Mouse (Mus musculus): ENCODE results near the gene Adgre5.

The Adgre5 gene

GRCm38 (mm10) chr8:83754149-83754548 is 13.0 kb upstream of the Adgre5 start:
- no peak for DNase-seq (ENCODE audit: low spot score in 2 of 2)

GRCm38 (mm10) chr8:83749265-83749664 is 8.1 kb upstream of the Adgre5 start:
- no peak for DNase-seq (ENCODE audit: low spot score in 2 of 2)

- DNase-seq (ENCODE audit: low spot score in 2 of 2): peak in 1 of 2 experiments; percentile 28
Observed at GRCm38 (mm10) chr8:83748708-83749107, 7.6 kb upstream of the Adgre5 start.

DNA sequence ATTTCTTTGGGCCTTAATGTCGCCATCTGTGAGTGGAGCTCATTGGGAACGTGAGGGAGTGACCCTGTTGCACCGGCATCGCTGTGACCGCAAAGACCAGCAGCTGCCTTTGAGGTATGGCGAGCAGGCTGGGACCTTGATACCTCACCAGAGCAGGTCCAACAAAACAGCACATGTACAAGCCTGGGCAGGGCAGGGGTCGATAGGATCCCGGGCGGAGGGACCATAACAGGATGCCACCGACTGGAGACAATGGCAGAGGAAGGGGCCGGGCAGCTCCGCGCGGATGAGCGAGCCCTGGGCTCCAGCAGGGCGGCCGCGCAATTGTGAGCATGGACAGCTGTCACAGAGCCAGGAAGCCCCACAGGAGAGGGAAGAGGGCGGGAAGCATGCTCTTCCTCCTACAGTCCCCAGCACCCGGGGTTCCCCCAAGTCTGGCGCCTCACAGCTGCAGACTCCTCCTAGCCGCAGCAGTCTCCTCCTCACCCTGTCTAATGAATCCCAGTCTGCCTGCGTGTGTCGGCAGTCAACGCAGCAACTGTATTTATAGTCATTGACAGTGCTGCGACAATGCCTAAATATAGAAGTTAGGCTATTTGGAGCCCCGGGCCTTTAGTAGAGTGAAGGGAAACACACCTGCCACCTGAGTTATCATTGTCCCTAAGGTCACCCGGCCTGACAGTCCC is 6.7 kb upstream of the Adgre5 start:
- peak in 1 of 2 experiments; percentile 47 for DNase-seq (ENCODE audit: low spot score in 2 of 2)

GRCm38 (mm10) chr8:83744070-83744469 is 2.9 kb upstream of the Adgre5 start:
- DNase-seq (ENCODE audit: low spot score in 2 of 2): no peak

DNA sequence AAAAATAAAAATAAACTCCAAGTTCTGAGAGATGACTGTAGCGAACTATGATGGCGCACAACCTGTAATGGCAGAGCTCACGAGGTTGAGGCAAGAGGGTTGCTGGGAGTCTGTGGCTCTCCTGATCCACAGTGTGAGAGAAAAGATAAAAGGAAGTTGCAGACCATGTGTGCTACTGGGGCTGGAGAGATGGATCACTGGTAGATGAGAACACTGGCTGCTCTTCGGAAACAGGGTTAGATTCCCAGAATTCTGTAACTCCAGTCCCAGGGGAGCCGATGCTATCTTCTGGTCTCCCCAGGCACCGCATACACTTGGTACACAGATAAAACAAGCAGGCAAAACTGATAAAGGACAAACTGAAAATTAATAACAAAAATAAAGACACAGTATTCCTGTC is 1.8 kb upstream of the Adgre5 start:
- DNase-seq (ENCODE audit: low spot score in 2 of 2): no peak

DNA sequence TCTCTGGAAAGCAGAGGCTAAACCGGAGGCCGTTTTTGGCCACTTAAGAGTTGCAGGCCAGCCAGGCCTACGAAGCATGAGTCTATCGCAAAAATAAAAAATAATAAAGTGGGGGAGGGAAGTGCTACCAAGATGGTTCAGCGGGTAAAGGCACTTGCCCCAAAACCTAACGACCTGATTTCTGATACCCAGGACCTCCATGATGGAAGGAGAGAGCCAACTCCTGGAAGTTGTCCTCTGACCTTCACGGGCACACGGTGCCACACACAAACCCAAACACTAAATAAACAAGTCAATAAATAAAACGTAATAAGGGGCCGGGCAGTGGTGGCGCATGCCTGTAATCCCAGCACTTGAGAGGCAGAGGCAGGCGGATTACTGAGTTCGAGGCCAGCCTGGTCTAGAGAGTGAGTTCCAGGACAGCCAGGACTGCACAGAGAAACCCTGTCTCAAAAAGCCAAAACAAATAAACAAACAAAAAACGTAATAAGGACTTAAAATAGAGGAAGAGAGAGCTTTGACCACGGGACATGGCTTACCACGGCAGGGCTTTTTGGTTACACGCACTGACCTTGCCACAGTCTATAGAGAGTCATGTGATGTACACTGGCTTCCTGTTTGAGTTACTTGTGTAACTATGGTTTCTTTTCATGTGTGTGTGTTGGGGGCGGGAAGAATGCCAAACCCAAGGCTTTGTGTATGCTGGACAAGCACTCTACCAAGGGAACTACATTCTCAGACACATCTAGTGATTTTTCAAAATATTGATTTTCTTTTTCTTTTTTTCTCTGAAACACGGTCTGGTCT is 926 bp upstream of the Adgre5 start:
- no peak for DNase-seq (ENCODE audit: low spot score in 2 of 2)

DNA sequence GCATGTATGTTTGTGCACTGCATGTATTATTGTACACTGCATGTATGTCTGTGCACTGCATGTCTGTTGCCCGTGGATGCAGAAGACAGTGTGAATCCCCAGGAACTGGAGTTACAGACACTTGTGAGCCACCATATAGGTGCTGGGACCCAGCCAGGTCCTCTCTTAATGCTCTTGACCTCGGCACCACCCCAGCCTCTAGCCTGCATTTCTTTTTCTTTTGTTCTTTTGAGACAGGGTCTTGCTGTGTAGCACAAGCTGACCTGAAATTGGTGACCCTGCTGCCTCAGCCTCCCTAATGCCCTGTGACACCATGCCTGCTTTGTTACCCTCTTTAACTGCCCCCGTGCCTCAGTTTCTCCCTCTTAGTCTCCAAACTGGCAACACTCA is 545 bp downstream of the Adgre5 start:
- DNase-seq (ENCODE audit: low spot score in 2 of 2): no peak

GRCm38 (mm10) chr8:83739711-83740468 is 1.2 kb downstream of the Adgre5 start:
- no peak for DNase-seq (ENCODE audit: low spot score in 2 of 2)

GRCm38 (mm10) chr8:83738949-83739710 is 2.0 kb downstream of the Adgre5 start:
- no peak for DNase-seq (ENCODE audit: low spot score in 2 of 2)

GRCm38 (mm10) chr8:83737852-83738562 is 3.1 kb downstream of the Adgre5 start:
- DNase-seq (ENCODE audit: low spot score in 2 of 2): peak in 1 of 2 experiments; percentile 54

DNA sequence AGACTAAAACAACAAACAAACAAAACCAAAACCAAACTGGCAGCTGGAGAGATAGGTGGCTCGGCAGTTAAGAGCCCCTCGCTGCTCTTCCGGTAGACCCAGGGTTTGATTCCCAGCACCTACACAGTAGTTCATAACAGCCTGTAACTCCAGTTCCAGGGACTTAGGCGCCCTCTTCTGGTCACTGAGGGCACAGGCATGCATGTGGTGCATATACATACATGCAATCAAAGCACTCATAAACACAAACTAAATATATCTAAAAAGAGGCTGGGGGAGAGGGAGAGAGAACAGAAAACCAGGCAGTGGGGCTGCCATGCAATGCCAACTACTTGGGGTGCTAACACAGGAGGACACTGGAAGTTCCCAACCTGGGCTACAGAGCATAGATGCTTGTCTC is 3.8 kb downstream of the Adgre5 start:
- DNase-seq (ENCODE audit: low spot score in 2 of 2): no peak

DNA sequence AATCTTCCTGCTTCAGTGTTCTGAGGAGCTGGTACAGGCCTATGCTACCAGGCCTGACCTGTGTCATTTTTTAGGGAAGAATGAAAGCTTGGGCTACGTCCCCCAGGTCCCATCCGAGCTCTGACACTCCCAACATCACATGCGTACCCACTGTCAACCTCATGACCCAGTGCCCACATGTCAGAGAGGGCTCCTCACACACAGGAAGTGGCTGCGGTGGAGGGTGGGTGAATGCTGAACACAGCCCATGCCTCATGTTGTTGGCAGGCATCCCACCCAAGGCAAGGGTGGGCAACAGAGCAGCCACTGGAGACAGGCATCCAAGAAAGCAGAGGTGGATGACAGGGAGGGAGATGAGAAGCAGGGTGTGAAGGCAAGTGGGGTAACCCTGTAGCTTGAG is 4.4 kb downstream of the Adgre5 start:
- DNase-seq (ENCODE audit: low spot score in 2 of 2): no peak

DNA sequence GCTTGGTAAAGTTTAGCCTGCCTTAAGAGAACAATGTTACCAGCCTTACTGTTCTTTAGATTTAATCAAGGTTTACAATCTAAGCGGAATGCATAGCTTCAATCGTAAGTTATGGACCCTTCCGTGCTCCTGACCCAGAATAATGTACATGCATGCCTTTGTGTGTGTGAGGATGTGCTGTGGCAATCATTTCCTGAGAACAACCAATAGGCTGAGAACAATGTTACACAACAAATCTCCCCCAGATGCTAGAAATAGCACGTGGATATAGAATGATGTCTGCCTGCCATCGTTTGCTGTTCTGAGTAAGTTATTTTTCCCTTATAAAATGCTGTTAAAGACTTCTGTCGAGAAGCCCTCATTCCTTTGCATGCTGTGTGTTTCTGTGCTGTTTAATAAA is 8.2 kb downstream of the Adgre5 start:
- DNase-seq (ENCODE audit: low spot score in 2 of 2): no peak

DNA sequence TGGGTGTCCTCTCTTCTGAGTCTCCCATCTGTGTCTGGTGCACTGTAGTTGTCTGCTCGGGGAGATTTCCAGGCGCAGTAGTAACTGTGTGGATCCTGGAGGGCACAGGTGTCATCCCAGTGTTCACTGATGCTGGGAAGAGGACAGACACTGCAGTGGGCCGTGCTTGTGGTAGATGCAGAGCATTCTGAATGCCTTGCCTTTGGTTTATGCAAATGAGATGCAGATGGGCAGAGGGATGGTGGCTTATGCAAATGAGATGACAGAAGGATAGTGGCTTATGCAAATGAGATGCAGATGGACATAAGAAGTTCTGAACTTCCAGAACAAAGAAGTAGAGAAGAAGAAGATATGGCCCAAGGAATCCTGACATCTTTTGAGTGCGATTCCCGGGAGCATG is 9.2 kb downstream of the Adgre5 start:
- DNase-seq (ENCODE audit: low spot score in 2 of 2): no peak

DNA sequence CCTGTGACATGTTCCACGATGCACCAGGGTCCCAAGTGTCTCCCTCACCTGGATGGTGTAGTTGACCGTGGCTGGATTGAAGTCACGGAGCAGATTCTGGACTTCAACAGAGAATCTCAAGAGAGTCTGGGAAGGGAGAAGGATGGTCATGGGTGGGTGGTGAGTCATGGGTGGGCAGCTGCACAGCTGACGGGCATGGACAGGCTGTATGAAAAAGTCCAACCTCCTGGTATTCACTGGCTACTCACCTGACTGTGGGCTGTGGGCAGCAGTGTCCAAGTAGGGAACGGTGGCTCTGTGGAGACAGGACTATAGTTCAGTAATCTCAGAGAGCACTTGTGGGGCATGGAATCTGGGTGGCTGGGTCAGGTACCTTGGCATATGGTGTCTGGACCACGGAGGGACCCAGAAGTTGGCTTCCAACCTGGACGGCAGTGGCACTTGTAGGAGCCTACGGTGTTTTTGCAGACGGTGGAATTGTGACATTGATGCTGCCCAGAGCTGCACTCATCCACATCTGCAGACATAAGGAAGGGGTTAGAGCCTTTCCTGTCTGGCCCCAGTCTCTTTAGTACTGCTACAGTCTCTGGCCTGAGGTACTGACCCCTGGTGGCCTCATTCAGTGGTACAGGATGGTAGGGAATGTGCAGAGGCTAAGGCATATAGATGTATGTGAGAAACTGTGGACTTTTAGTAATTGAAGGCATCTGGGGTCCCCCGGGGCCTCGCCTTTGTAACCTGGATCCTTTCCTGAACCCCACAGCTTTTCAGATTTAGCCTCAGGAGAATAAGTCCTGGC is 11.9 kb downstream of the Adgre5 start:
- DNase-seq (ENCODE audit: low spot score in 2 of 2): no peak

DNA sequence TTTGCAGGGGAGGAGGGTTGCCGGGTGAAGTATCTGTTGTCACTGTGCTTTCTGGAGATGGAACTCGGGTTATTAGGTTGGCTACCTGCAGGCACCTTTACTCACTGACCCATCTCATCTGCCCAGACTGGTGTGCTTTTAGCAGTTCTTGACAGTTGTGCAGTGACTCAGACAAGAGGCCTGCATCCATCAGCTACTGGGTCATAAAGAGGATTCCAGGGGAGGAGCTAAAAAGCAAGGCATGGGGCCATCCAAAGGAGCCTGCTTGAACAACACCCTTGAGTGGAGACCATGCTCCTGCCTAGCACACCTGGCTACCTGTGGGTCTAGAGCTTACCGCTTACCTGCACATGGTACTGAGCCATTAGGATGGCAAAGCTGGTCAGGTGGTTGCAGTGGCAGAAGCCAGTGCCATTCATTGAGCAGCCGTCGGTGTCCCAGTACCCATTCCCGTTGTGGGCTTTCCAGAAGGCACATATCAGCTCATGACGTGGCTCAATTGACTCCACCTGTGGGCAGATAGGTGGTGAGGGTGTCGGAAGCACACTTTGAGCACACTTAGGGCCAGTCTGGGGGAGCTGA is 15.5 kb downstream of the Adgre5 start:
- DNase-seq (ENCODE audit: low spot score in 2 of 2): no peak

GRCm38 (mm10) chr8:83724697-83725482 is 16.2 kb downstream of the Adgre5 start:
- peak; percentile 73 to 80 for DNase-seq (ENCODE audit: low spot score in 2 of 2)

- no peak for DNase-seq (ENCODE audit: low spot score in 2 of 2)
Observed at GRCm38 (mm10) chr8:83723447-83724083, 17.6 kb downstream of the Adgre5 start.

All from urinary bladder, postnatal 36 days (tissue).